Mouse (Mus musculus): ENCODE results near the gene Dnmbp. TPM values are rescaled to one million over a fixed set of nuclear protein-coding genes. Genes with fewer than 3 reads are reported as not detected.

Gene Dnmbp
- polyA plus RNA-seq, 1 experiment = not detected

- no peaks in the 10 kb centered on the region for H3K36me3 ChIP-seq (ENCODE audit: control insufficient read depth)
- no peak overlapping the region for H3K4me3 ChIP-seq (replicated peaks)
- no peaks in the 10 kb centered on the region for H3K4me1 ChIP-seq (ENCODE audit: control insufficient read depth)
- H3K9me3 ChIP-seq (ENCODE audit: control insufficient read depth, low read length) = no peaks in the 10 kb centered on the region
- no peaks in the 10 kb centered on the region for H3K27me3 ChIP-seq (ENCODE audit: control insufficient read depth)
- TF ChIP-seq GATA1 (IDR thresholded peaks at IDR 0.05; ENCODE audit: low read length) (no peak), TAL1 (IDR thresholded peaks at IDR 0.05; ENCODE audit: low read length) (no peak)
These were observed 49.5 kb downstream of the Dnmbp start for GRCm38 (mm10) chr19:43890487-43890886.

- Histone ChIP-seq H3K36me3 (ENCODE audit: control insufficient read depth) (no peaks in the 10 kb centered on the region), H3K27me3 (ENCODE audit: control insufficient read depth) (no peaks in the 10 kb centered on the region), H3K9me3 (ENCODE audit: control insufficient read depth, low read length) (no peaks in the 10 kb centered on the region), H3K4me1 (ENCODE audit: control insufficient read depth) (no peaks in the 10 kb centered on the region; the same call in 1 of the 2 replicates), H3K4me3 (replicated peaks) (no peak overlapping the region)
- TF ChIP-seq GATA1 (IDR thresholded peaks at IDR 0.05; ENCODE audit: low read length) (no peak), TAL1 (IDR thresholded peaks at IDR 0.05; ENCODE audit: low read length) (no peak)
These were observed 52.3 kb downstream of the Dnmbp start for GRCm38 (mm10) chr19:43887725-43888124.

DNA sequence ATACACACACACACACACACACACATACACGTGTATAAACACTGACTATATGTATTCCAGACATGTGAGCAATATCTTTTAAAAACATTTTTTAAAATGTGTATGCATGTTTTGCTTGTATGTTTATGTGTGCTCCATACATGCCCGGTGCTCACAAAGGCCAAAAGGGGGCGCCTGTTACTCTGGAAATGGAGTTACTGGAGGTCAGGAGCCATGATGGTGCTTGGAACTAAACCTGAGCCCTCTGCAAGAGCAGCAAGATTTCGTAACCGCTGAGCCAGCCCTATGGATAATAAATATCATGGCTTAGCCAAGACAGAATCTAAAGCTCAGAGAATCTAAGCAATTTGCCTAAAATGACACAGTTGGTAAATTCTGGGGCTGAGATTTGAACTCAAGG, 52.7 kb downstream of the Dnmbp start:
- no peaks in the 10 kb centered on the region for H3K27me3 ChIP-seq (ENCODE audit: control insufficient read depth)
- no peak overlapping the region for H3K4me3 ChIP-seq (replicated peaks)
- H3K9me3 ChIP-seq (ENCODE audit: control insufficient read depth, low read length) = no peaks in the 10 kb centered on the region
- H3K36me3 ChIP-seq (ENCODE audit: control insufficient read depth) = no peaks in the 10 kb centered on the region
- H3K4me1 ChIP-seq (ENCODE audit: control insufficient read depth) = no peaks in the 10 kb centered on the region; the same call in 1 of the 2 replicates
- TF ChIP-seq GATA1 (IDR thresholded peaks at IDR 0.05; ENCODE audit: low read length) (no peak), TAL1 (IDR thresholded peaks at IDR 0.05; ENCODE audit: low read length) (no peak)

DNA sequence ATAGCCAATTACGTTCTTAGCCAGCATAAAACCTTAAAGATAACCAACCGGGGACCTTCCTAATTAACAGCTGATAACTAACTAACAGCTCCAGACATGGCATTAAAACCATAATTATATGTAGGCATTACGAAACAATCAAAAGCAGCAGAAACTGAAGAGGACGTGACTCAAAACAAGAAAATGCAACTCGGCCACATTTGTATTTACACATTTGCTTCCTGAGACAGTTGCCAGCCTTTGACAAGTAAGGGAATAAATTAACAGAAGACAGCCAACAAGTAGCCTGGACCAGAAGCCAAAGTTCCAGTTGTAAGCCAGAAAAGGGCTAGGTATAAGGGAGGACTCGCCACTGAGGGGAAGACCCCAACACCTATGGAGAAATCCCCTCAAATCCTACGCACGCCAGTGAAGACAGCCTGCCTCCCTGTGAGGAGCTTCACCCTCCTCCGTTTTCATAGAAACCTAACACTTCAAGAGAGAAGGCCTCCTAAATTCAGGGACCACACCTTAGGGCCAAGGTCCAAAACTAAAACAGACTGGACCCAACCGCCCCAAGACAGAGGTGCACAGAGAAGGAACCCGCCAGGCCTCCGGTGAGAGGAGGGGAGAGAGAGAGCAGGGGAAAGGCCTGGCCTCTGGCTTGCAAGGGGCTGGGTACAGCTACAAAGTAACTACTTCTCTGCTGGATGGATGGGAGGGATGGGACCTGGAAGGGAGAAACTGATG, 53.5 kb downstream of the Dnmbp start:
- TF ChIP-seq TAL1 (IDR thresholded peaks at IDR 0.05; ENCODE audit: low read length) (no peak), GATA1 (IDR thresholded peaks at IDR 0.05; ENCODE audit: low read length) (no peak)
- Histone ChIP-seq H3K4me3 (replicated peaks) (no peak overlapping the region), H3K9me3 (ENCODE audit: control insufficient read depth, low read length) (peaks cover 1% of the 10 kb centered on the region; the same call in 1 of the 2 replicates), H3K36me3 (ENCODE audit: control insufficient read depth) (no peaks in the 10 kb centered on the region), H3K27me3 (ENCODE audit: control insufficient read depth) (no peaks in the 10 kb centered on the region), H3K4me1 (ENCODE audit: control insufficient read depth) (no peaks in the 10 kb centered on the region; the same call in 1 of the 2 replicates)

- Histone ChIP-seq H3K4me1 (ENCODE audit: control insufficient read depth) (no peaks in the 10 kb centered on the region; the same call in 1 of the 2 replicates), H3K9me3 (ENCODE audit: control insufficient read depth, low read length) (peaks cover 2% of the 10 kb centered on the region; the same call in 1 of the 2 replicates), H3K36me3 (ENCODE audit: control insufficient read depth) (no peaks in the 10 kb centered on the region), H3K4me3 (replicated peaks) (no peak overlapping the region), H3K27me3 (ENCODE audit: control insufficient read depth) (peaks cover 7% of the 10 kb centered on the region)
- TF ChIP-seq GATA1 (IDR thresholded peaks at IDR 0.05; ENCODE audit: low read length) = no peak
- TF ChIP-seq TAL1 (IDR thresholded peaks at IDR 0.05; ENCODE audit: low read length) = no peak
These were observed 55.1 kb downstream of the Dnmbp start for GRCm38 (mm10) chr19:43884668-43885498.

- TF ChIP-seq GATA1 (IDR thresholded peaks at IDR 0.05; ENCODE audit: low read length) (no peak), TAL1 (IDR thresholded peaks at IDR 0.05; ENCODE audit: low read length) (no peak)
- Histone ChIP-seq H3K36me3 (ENCODE audit: control insufficient read depth) (no peaks in the 10 kb centered on the region), H3K4me3 (replicated peaks) (no peak overlapping the region), H3K4me1 (ENCODE audit: control insufficient read depth) (no peaks in the 10 kb centered on the region; the same call in 1 of the 2 replicates), H3K9me3 (ENCODE audit: control insufficient read depth, low read length) (peaks cover 2% of the 10 kb centered on the region; the same call in 1 of the 2 replicates), H3K27me3 (ENCODE audit: control insufficient read depth) (peaks cover 23% of the 10 kb centered on the region)
These were observed 57.0 kb downstream of the Dnmbp start for GRCm38 (mm10) chr19:43882895-43883573.

DNA sequence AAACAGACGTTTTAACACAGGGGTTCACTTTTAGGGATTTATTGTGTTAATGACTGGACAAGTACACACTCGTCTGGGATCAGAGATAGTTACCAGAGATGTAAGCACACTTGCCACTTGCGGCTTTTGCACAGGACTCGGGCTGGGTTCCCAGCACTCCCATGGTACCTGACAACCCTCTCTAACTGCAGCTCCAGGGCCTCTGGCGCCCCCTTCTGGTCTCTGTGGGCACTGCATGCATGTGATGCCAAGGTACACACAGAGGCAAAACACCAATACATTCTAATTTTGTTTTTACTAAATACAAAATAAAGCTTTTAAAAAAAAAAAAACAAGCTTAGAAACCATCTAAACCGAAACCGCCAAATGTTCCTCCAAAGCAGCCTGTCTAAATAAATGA, 58.4 kb downstream of the Dnmbp start:
- TF ChIP-seq GATA1 (IDR thresholded peaks at IDR 0.05; ENCODE audit: low read length) (no peak), TAL1 (IDR thresholded peaks at IDR 0.05; ENCODE audit: low read length) (no peak)
- Histone ChIP-seq H3K27me3 (ENCODE audit: control insufficient read depth) (peaks cover 24% of the 10 kb centered on the region), H3K36me3 (ENCODE audit: control insufficient read depth) (no peaks in the 10 kb centered on the region)

GRCm38 (mm10) chr19:43880420-43880819, 59.6 kb downstream of the Dnmbp start:
- H3K4me3 ChIP-seq (replicated peaks) = no peak overlapping the region
- H3K36me3 ChIP-seq (ENCODE audit: control insufficient read depth) = no peaks in the 10 kb centered on the region
- H3K4me1 ChIP-seq (ENCODE audit: control insufficient read depth) = no peaks in the 10 kb centered on the region; the same call in 1 of the 2 replicates
- H3K9me3 ChIP-seq (ENCODE audit: control insufficient read depth, low read length) = peaks cover 2% of the 10 kb centered on the region; the same call in 1 of the 2 replicates
- TF ChIP-seq GATA1 (IDR thresholded peaks at IDR 0.05; ENCODE audit: low read length) (no peak), TAL1 (IDR thresholded peaks at IDR 0.05; ENCODE audit: low read length) (no peak)
- peaks cover 24% of the 10 kb centered on the region for H3K27me3 ChIP-seq (ENCODE audit: control insufficient read depth)

More for the DNA sequence above, 58.4 kb downstream of the Dnmbp start:
- Histone ChIP-seq H3K4me1 (ENCODE audit: control insufficient read depth) (no peaks in the 10 kb centered on the region; the same call in 1 of the 2 replicates), H3K9me3 (ENCODE audit: control insufficient read depth, low read length) (peaks cover 2% of the 10 kb centered on the region; the same call in 1 of the 2 replicates), H3K4me3 (replicated peaks) (no peak overlapping the region)
